Mouse (Mus musculus): ENCODE results near the gene C5ar1.

- no peak for TF ChIP-seq GABPA (IDR thresholded peaks at IDR 0.05; ENCODE audit: low read depth, low read length)
- no peak for TF ChIP-seq E2F4 (IDR thresholded peaks at IDR 0.05; ENCODE audit: borderline replicate concordance, low read depth, low read length)
- no peak for TF ChIP-seq POLR2A (IDR thresholded peaks at IDR 0.05; ENCODE audit: control insufficient read depth in 1 of 2, insufficient read depth in 1 of 2, low read depth in 1 of 2, low read length in 2 of 2, poor library complexity in 1 of 2)
These were observed 39.6 kb upstream of the C5ar1 start for GRCm38 (mm10) chr7:16298927-16299326.
